Mouse (Mus musculus) lung, embryonic 15.5 days (tissue): ENCODE results near the gene Spata5. TPM values are rescaled to one million over a fixed set of nuclear protein-coding genes. Genes with fewer than 3 reads are reported as not detected.

Experiments used
- ATAC-seq: fragments of 200-750 bp; cut with Nextera tagmentation; 2 replicates; pipeline ENCODE4 v1.8.0; 2017; ENCODE audit warnings: moderate number of reproducible peaks, borderline replicate concordance; ENCODE audit not compliant: low FRiP score, low TSS enrichment; ENCODE audit errors: extremely low read depth
- H3K27ac ChIP-seq: fragments of 300-500 bp; sonication (generic); 2 replicates; pipeline ENCODE4 v1.5.1; 2015; ENCODE audit warnings: moderate library complexity, mild to moderate bottlenecking, inconsistent platforms
- H3K27me3 ChIP-seq: fragments of 300-500 bp; sonication (generic); 2 replicates; pipeline ENCODE4 v1.6.1; 2015; ENCODE audit warnings: inconsistent platforms
- H3K36me3 ChIP-seq: fragments of 300-500 bp; sonication (generic); 2 replicates; pipeline ENCODE4 v1.6.1; 2015; ENCODE audit warnings: inconsistent platforms
- H3K4me1 ChIP-seq: fragments of 300-500 bp; sonication (generic); 2 replicates; pipeline ENCODE4 v1.6.1; 2015; ENCODE audit warnings: inconsistent platforms
- H3K4me2 ChIP-seq: fragments of 300-500 bp; sonication (generic); 2 replicates; pipeline ENCODE4 v1.6.1; 2015; ENCODE audit warnings: inconsistent platforms, mild to moderate bottlenecking, moderate library complexity
- H3K4me3 ChIP-seq: fragments of 300-500 bp; sonication (generic); 2 replicates; pipeline ENCODE4 v1.5.1; 2015; ENCODE audit warnings: mild to moderate bottlenecking, inconsistent platforms
- H3K9ac ChIP-seq: fragments of 300-500 bp; sonication (generic); 2 replicates; pipeline ENCODE4 v1.6.1; 2015; ENCODE audit warnings: inconsistent platforms
- H3K9me3 ChIP-seq: fragments of 300-500 bp; sonication (generic); 2 replicates; pipeline ENCODE4 v1.6.1; 2016; ENCODE audit warnings: inconsistent platforms
- WGBS: fragments of 180-500 bp; shearing (Covaris S2); methylation state at CpG from one replicate; pipeline ENCODE4 v1.1.7; 2015; 5-methylcytosine and 5-hydroxymethylcytosine counted together
- polyA plus RNA-seq: library from polyadenylated mRNA; unstranded; fragments of >200 nt; fragmentation: Nextera tagmentation; extraction: Ambion mirVana; gene quantifications from 2 replicates; pipeline ENCODE4 v1.2.1, GENCODE M21; 2015

Spata5 gene
- polyA plus RNA-seq, 1 experiment from 2014 or later: 31.5 TPM

DNA sequence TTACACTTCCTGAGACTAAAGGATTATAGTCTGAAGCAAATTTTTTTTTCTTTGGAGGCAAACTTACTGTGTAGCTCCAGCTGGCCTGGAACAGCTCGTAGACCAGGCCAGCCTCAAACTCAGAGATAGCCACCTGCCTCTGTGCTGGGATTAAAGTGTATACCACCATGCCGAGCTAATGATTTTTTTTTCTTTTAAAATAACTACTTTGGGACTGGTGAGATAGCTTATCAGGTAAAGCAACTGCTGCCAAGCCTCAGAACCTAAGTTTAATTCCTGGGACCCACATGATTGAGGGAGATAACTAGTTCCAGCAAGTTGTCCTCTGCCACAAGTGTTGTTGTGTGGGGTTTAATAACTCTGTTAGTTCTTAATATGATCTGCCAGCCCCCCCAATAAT lies 139.6 kb downstream of the Spata5 start:
- H3K27me3 ChIP-seq: no peaks in the 10 kb centered on the region
- H3K9me3 ChIP-seq: no peaks in the 10 kb centered on the region
- WGBS: 69% methylated on average over 2 of the region's 2 CpGs
- no peaks in the 10 kb centered on the region for H3K36me3 ChIP-seq
- no peak overlapping the region for H3K27ac ChIP-seq
- H3K9ac ChIP-seq: no peak overlapping the region
- no peak overlapping the region for H3K4me2 ChIP-seq
- peaks cover 14% of the 10 kb centered on the region for H3K4me1 ChIP-seq
- no peak overlapping the region for H3K4me3 ChIP-seq
- ATAC-seq: no peak

DNA sequence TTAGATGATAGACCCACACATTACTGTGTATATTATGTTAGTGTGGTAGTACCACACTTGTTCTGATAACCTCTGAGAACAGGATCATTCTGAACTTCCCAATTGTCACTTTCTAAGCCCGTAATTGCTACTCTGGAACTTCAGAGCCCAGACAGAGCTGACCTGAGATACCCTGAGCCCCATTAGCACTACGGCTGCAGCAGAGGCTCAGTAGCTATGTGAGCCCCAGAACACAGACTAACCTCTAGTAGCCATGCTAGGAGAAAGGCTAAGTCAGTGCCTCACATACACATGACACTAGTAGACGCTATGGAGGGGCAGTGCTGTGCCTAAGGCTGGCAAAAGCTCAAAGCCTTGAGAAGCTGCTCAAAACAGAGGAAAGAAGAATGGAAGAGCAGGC lies 141.8 kb downstream of the Spata5 start:
- Histone ChIP-seq H3K9ac (no peak overlapping the region), H3K4me3 (no peak overlapping the region), H3K4me2 (no peak overlapping the region), H3K27ac (no peak overlapping the region), H3K36me3 (no peaks in the 10 kb centered on the region), H3K27me3 (no peaks in the 10 kb centered on the region), H3K9me3 (no peaks in the 10 kb centered on the region), H3K4me1 (peaks cover 7% of the 10 kb centered on the region)
- 76% methylated on average over 3 of the region's 3 CpGs for WGBS
- no peak for ATAC-seq

DNA sequence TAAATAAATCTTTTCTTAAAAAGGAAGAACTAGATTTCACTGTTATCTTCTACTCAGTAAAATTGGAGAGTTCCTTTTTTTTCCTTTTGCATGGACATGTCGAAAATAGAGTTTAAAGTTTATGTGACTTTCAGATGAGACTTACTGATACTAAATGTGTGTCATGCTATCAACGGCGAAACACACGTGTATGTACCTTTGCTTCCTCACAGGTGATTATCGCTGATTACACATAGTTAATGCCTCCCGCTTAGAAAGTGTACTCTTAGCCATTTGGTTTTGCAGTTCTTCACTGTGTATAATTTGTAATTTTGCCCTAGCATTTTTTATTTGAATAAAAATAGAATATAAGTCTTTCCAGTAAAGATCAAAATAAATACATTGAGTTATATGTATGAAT lies 146.4 kb downstream of the Spata5 start:
- WGBS: 90% methylated on average over 6 of the region's 6 CpGs
- no peak overlapping the region for H3K4me2 ChIP-seq
- no peak overlapping the region for H3K27ac ChIP-seq
- no peaks in the 10 kb centered on the region; the same call in none of the 2 replicates for H3K4me1 ChIP-seq
- H3K27me3 ChIP-seq: no peaks in the 10 kb centered on the region
- no peaks in the 10 kb centered on the region for H3K36me3 ChIP-seq
- no peaks in the 10 kb centered on the region for H3K9me3 ChIP-seq
- H3K9ac ChIP-seq: no peak overlapping the region
- H3K4me3 ChIP-seq: no peak overlapping the region
- no peak for ATAC-seq

DNA sequence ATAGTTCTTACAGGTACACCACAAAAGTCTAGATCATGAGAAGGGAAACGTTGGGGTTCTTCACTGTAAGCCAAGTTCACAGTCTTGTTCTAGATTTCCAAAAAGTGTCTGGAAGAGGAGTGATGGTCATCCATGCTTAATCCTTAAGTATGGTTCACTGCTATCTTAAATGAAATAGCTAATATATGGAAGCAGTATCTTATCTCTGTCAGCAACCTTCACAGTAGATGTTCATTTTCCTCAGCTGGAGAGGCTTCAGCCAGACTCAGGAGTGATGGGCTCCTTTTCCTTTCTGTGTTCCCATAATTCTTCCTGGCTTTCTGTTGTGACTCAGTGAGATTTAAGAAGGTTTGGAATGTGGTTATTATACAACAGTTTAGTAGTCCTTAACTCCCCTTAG lies 147.8 kb downstream of the Spata5 start:
- Histone ChIP-seq H3K27me3 (no peaks in the 10 kb centered on the region), H3K4me3 (no peak overlapping the region), H3K9me3 (no peaks in the 10 kb centered on the region), H3K4me2 (no peak overlapping the region), H3K9ac (no peak overlapping the region), H3K36me3 (no peaks in the 10 kb centered on the region), H3K27ac (no peak overlapping the region), H3K4me1 (peaks cover 3% of the 10 kb centered on the region)
- ATAC-seq: no peak
- WGBS: 94% methylated on average over 1 of the region's 1 CpGs

DNA sequence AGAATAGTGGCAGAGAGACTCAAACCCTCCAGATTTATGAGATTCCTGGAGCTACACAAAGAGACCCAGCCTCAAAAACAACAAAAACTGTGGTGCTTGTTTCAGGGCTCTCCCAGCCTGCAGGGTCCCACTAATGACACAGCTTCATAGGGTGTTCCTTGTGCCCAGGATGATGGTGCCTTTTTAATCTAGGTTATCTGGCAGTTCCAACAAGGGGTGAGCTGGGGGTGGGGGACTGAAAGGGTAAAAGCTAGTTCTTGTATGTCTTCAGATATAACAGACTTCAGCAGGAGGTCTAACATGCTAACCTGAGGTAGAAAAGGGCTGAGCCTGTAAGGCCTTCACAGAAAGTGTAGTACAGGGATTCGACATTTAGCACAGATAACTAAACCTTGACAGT lies 149.1 kb downstream of the Spata5 start:
- no peaks in the 10 kb centered on the region for H3K9me3 ChIP-seq
- no peak overlapping the region for H3K27ac ChIP-seq
- no peak overlapping the region for H3K4me2 ChIP-seq
- 78% methylated on average over 1 of the region's 1 CpGs for WGBS
- H3K4me3 ChIP-seq: no peak overlapping the region
- H3K36me3 ChIP-seq: no peaks in the 10 kb centered on the region
- H3K9ac ChIP-seq: no peak overlapping the region
- H3K4me1 ChIP-seq: peaks cover 3% of the 10 kb centered on the region
- ATAC-seq: no peak
- H3K27me3 ChIP-seq: no peaks in the 10 kb centered on the region

DNA sequence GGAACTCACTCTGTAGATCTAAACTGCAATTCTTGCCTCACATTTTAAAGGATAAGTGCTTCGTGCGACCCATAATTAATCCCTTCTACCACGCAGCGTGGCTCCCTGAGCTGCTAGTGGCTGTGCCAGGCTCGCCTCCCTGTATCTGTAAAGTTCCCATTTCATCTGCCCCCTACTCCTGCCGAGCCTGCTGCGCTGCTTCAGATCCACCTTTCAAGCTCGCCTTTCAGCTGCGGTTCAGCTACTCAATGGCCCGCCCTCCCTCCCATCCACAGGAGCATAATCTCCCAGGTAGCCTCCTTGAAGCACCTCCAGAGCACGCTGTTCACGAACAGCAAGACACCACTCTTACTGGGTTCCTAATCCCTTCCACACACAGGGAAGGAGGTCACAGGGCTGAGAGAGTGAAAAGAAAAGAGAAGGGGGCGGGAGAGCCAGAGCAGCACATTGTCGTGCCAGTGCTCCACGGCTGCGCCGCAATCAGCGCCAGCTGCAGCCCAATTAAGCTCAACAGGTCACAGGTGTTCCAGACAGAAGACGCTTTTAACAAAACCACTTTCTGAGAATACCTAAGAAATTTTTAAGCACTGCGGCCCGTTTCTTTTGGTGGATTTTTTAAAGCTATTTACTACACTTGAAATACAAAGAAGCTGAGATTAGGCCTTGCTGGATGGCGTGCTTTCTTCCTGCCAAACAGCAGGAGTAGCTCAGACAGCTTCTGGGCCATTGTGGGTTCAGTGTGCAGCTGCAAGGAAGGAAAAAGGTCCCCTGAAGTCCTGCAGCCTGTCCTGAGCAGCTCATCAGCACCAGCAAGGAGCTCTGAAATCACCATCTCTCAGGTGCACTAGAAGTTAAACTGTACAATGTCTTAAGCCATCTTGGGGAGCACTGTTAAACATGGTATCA lies 150.2 kb downstream of the Spata5 start:
- ATAC-seq: no peak
- Histone ChIP-seq H3K27me3 (no peaks in the 10 kb centered on the region), H3K4me2 (peak overlapping the region; percentile 28; the same call in 1 of the 2 replicates), H3K36me3 (no peaks in the 10 kb centered on the region), H3K4me3 (no peak overlapping the region), H3K9me3 (no peaks in the 10 kb centered on the region), H3K4me1 (peaks cover 3% of the 10 kb centered on the region), H3K27ac (0 out of 2 replicates have a peak overlapping the region, but pooled peaks have one; percentile 45), H3K9ac (no peak overlapping the region)
- 54% methylated on average over 22 of the region's 22 CpGs for WGBS

DNA sequence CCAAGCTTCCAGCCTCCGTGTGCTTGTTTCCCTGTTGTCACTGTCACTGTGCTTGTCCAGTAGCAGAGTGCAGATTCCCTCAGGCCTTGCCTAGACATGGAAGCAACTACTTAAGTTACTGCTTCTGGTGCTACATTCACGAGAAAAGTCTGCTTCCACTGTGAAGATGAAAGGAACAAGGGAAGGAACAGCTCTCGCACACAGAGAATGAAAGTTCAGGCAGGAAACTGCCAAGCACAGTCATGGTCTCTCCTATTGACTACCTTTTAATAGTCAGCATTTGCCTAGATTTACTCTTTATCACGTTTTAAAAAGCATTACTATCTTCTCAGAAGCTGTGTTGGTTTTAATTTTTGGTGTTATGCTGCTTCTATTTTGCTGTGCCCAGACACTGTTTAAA lies 151.9 kb downstream of the Spata5 start:
- no peaks in the 10 kb centered on the region for H3K36me3 ChIP-seq
- H3K27ac ChIP-seq: 0 out of 2 replicates have a peak overlapping the region, but pooled peaks have one; percentile 9
- no peak overlapping the region for H3K4me2 ChIP-seq
- no peaks in the 10 kb centered on the region for H3K9me3 ChIP-seq
- no peak for ATAC-seq
- H3K27me3 ChIP-seq: no peaks in the 10 kb centered on the region
- H3K4me3 ChIP-seq: no peak overlapping the region
- WGBS: 45% methylated on average over 4 of the region's 4 CpGs
- H3K9ac ChIP-seq: no peak overlapping the region
- H3K4me1 ChIP-seq: peaks cover 3% of the 10 kb centered on the region

DNA sequence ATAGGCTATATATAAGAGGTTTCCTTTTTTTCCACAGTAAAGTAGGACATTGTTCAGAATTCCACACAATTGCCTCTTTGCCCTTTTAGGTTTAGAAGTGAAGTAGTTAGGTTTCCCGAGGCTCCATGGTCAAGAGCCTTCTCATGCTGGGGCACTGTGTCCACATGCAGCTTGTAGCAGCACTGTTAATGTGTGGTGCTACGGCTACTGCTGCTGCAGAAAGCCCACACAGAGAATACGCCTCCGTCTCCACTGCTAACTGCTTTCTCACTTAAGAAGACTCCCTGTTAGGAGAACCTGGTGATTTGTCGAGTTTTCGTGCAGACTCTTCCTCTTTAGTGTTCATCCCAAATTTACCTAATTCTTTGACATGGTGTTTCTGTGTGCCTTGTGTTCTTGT lies 152.4 kb downstream of the Spata5 start:
- Histone ChIP-seq H3K9me3 (no peaks in the 10 kb centered on the region), H3K27me3 (no peaks in the 10 kb centered on the region), H3K9ac (no peak overlapping the region), H3K27ac (0 out of 2 replicates have a peak overlapping the region, but pooled peaks have one; percentile 9), H3K4me1 (peaks cover 3% of the 10 kb centered on the region), H3K4me3 (no peak overlapping the region), H3K4me2 (no peak overlapping the region), H3K36me3 (no peaks in the 10 kb centered on the region)
- no peak for ATAC-seq
- WGBS: 65% methylated on average over 6 of the region's 6 CpGs

DNA sequence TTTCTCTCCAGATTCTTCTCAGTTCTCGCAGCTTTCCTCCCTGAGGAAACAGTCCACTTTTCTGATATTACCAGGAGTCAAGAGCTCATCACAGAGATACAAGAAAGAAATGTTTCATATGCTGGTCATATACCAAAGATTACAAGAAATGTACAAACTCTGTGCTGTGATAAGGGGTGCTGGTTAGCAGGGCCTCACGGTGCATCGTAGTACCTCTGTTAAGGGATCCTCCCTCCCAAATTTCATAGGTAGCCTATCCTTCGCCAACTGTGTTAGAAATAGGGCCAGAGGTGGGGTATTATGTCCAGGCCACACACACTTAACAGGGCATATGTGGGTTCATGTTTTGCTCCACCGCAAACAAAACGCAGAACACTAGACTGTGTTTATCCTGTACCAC lies 157.1 kb downstream of the Spata5 start:
- Histone ChIP-seq H3K4me1 (no peaks in the 10 kb centered on the region), H3K27me3 (no peaks in the 10 kb centered on the region), H3K4me2 (no peak overlapping the region), H3K4me3 (no peak overlapping the region), H3K9me3 (no peaks in the 10 kb centered on the region), H3K27ac (no peak overlapping the region), H3K9ac (no peak overlapping the region), H3K36me3 (peaks cover 12% of the 10 kb centered on the region)
- 89% methylated on average over 6 of the region's 6 CpGs for WGBS
- ATAC-seq: no peak

DNA sequence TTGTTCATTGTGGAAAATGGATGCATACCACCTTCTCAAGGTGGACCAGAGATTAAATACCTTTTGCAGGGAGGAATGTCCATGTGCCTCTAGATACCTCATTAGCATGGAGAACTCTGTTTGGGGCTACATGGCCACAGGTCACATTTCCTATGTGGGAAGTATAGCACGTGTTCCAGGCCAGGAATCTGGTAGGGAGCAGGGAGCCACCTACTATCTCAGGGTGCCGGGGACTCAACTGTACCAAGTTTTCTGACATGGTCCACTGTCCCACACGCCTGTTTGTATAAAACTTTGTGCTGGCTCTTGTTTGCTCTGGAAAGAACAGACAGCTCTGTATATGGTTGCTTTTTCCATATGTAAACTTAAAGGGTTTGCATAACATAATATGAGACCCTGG lies 158.0 kb downstream of the Spata5 start:
- H3K4me2 ChIP-seq: no peak overlapping the region
- H3K9ac ChIP-seq: no peak overlapping the region
- H3K27ac ChIP-seq: no peak overlapping the region
- H3K27me3 ChIP-seq: no peaks in the 10 kb centered on the region
- WGBS: 77% methylated on average over 3 of the region's 3 CpGs
- ATAC-seq: no peak
- peaks cover 12% of the 10 kb centered on the region for H3K36me3 ChIP-seq
- H3K4me1 ChIP-seq: no peaks in the 10 kb centered on the region
- no peak overlapping the region for H3K4me3 ChIP-seq
- no peaks in the 10 kb centered on the region for H3K9me3 ChIP-seq

DNA sequence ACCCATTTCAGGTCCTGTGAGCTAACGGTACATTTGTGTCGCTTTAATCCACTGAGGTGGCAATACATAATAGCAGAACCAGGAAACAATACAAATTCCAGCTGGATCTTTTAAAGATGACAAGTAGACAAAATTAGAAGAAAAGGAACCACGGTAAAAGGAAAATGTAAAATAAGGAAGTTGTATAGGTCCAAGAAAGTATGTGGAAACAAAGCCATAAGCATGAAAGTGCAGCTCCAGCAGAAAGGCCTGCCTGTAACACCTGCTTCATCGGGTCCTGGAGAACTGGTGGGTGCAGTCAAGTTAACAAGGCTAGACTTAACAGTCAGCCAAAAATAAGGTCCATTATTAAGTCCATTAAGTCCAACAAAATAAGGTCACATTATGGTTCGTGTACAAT lies 164.9 kb downstream of the Spata5 start:
- ATAC-seq: no peak
- H3K9me3 ChIP-seq: no peaks in the 10 kb centered on the region
- peaks cover 8% of the 10 kb centered on the region for H3K36me3 ChIP-seq
- WGBS: 75% methylated on average over 5 of the region's 5 CpGs
- peaks cover 13% of the 10 kb centered on the region for H3K4me1 ChIP-seq
- H3K4me2 ChIP-seq: no peak overlapping the region
- H3K9ac ChIP-seq: no peak overlapping the region
- no peak overlapping the region for H3K27ac ChIP-seq
- no peak overlapping the region for H3K4me3 ChIP-seq
- H3K27me3 ChIP-seq: no peaks in the 10 kb centered on the region

DNA sequence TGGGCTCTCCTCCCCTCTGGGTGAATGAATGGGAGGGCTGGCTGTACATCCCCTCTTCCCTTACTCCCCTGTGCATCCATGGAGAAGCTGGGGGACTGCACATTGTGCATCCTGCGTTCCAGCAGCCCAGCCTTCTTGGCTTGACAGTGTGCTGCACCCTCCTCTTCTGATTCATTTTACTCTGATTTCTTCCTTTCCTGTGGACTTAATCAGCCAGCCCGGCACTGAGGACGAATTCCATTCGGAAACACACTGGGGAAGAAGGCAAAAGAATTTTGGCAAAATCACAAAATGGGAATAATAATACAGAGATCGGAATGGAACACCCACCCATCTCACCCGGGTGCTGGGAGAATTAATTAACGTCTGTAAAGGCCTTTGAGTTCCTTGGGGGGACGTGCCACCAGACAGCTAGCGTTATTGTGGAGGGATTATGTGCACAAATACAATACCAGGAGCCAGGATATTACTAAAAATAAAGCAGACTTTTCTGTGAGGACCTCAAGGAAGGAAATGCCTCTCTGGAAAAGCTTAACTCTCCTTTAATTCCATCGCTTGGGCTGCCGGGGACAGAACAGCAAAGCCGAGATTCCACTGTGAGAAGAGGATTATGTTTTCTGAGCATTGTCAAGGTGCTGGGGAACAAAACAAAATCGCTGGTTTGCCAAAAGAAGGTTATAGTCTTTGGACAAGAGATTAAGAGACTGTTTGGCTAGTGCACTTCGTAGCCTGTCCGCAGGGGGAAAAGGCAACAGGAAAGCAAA lies 166.5 kb downstream of the Spata5 start:
- Histone ChIP-seq H3K27me3 (no peaks in the 10 kb centered on the region), H3K4me2 (peak overlapping the region; percentile 45), H3K27ac (peak overlapping the region; percentile 48), H3K4me3 (no peak overlapping the region), H3K9ac (no peak overlapping the region), H3K36me3 (no peaks in the 10 kb centered on the region), H3K4me1 (peaks cover 13% of the 10 kb centered on the region), H3K9me3 (no peaks in the 10 kb centered on the region)
- WGBS: 15% methylated on average over 15 of the region's 15 CpGs
- no peak for ATAC-seq
